Mouse (Mus musculus) liver, postnatal 0 days (tissue): Measurements from ENCODE around the gene Zfp287. TPM values are rescaled to one million over a fixed set of nuclear protein-coding genes. Genes with fewer than 3 reads are reported as not detected.
"Not testable (repeated sequence)": the region's sequence is repeated elsewhere in the genome, so short reads cannot be mapped to it uniquely, and the experiment has no call there.

ENCODE experiments used
- ATAC-seq: fragments of 200-750 bp; cut with Nextera tagmentation; 2 replicates; pipeline ENCODE4 v1.8.0; 2017; ENCODE audit warnings: mild to moderate bottlenecking, moderate library complexity
- DNase-seq: peaks from one replicate; pipeline ENCODE4 v3.0.0-alpha.2; 2016
- H3K27ac ChIP-seq: fragments of 300-500 bp; sonication (generic); 2 replicates; pipeline ENCODE4 v1.5.1; 2014; ENCODE audit warnings: antibody characterized with exemption, moderate library complexity, mild to moderate bottlenecking, low read depth
- H3K27me3 ChIP-seq: fragments of 300-500 bp; sonication (generic); 2 replicates; pipeline ENCODE4 v1.6.1; 2014; ENCODE audit warnings: low read length, control low read depth, mixed read lengths; ENCODE audit not compliant: insufficient read depth
- H3K36me3 ChIP-seq: fragments of 300-500 bp; sonication (generic); replicated peaks from 2 replicates; pipeline ENCODE4 v1.6.1; 2014; ENCODE audit warnings: mild to moderate bottlenecking, control low read depth, low read length, moderate library complexity, mixed read lengths; ENCODE audit not compliant: insufficient read depth
- H3K4me1 ChIP-seq: fragments of 300-500 bp; sonication (generic); 2 replicates; pipeline ENCODE4 v1.6.1; 2014; ENCODE audit warnings: antibody characterized with exemption, mild to moderate bottlenecking, control low read depth; ENCODE audit not compliant: insufficient read depth
- H3K4me2 ChIP-seq: fragments of 300-500 bp; sonication (generic); 2 replicates; pipeline ENCODE4 v1.6.1; 2014; ENCODE audit warnings: low read depth, mild to moderate bottlenecking, low read length, moderate library complexity, mixed read lengths
- H3K4me3 ChIP-seq: fragments of 300-500 bp; sonication (generic); 2 replicates; pipeline ENCODE4 v1.5.1; 2014; ENCODE audit warnings: low read depth, low read length
- H3K9ac ChIP-seq: fragments of 300-500 bp; sonication (generic); replicated peaks from 2 replicates; pipeline ENCODE4 v1.6.1; 2014; ENCODE audit warnings: mild to moderate bottlenecking, moderate library complexity
- H3K9me3 ChIP-seq: fragments of 300-500 bp; sonication (generic); 2 replicates; pipeline ENCODE4 v1.6.1; 2016; ENCODE audit warnings: mild to moderate bottlenecking, control low read depth, low read length, mixed read lengths
- CTCF ChIP-seq: sonication (generic); IDR thresholded peaks from 2 replicates; pipeline ENCODE4 v1.5.1; 2016; ENCODE audit warnings: antibody characterized with exemption, low read depth
- EP300 ChIP-seq: IDR thresholded peaks from 2 replicates; pipeline ENCODE4 v1.6.1; 2016; ENCODE audit warnings: antibody characterized with exemption, low read depth, mild to moderate bottlenecking
- WGBS: fragments of 180-500 bp; shearing (Covaris S2); extraction: QIAGEN DNeasy Blood & Tissue Kit; methylation state at CpG from one replicate; pipeline ENCODE4 v1.1.7; 2014; ENCODE audit not compliant: insufficient replicate concordance; 5-methylcytosine and 5-hydroxymethylcytosine counted together
- polyA plus RNA-seq: library from polyadenylated mRNA; unstranded; fragments of >200 nt; fragmentation: Nextera tagmentation; extraction: Ambion mirVana; gene quantifications from 2 replicates; pipeline ENCODE4 v1.2.1, GENCODE M21; 2015

Gene Zfp287
- polyA plus RNA-seq, 1 experiment from 2014 or later = 0.35 TPM

DNA sequence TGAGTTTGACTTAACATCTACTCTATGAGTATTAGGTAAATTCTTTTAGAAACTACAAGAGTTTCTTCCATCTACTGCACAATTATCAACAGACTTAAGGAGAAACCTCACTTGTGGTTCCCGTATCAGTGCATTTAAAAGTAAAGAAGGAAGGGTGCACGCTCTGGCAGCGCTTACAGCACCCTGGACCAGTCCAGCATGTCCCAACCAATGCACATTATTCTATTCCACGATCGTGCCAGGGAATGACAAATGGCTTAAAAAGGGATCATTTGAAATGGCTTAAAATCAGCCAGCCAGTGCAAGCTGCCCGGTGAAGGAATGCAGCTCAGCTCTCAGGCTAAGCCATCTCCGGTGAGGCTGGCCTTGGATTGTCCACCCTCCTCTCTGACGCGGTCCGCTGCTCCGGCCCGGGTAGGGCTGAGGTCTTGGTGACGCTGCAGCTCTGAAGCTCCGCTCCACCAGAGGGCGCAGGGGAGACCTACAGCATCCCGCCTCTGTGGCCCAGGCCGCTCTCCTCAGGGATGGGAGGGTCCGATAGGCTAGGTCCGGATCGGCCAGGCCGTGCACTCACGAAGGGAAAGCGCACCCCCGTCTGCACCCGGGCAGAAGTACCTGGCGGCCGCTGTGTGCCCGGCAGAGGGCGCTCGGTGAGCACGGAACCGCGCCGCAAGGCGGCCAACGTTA, 24.9 kb upstream of the Zfp287 start:
- H3K4me3 ChIP-seq = no peak overlapping the region

DNA sequence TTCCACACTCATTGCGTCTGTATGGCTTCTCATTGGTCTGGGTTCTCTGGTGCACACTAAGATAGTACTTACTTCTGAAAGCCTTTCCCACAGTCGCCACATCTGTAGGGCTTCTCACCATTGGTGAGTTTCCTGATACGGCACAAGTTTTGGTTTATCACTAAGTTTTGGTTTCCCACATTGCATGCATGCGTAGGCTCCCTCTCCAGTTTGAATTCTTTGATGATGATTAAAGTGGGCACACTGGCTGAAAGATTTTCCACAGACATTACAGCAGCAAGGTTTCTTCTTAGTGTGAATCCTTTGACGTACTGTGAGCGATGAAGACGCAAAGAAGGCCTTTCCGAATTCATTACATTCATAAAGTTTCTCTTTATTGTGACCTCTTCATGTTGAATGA, 21.1 kb upstream of the Zfp287 start, which contains the start of gene Gm10428:
Gene Gm10428 (plus strand): TSS at position 321 of the 400 bp plus-strand sequence.
- Histone ChIP-seq H3K27me3 (peaks cover 7% of the 10 kb centered on the region; the same call in 1 of the 2 replicates), H3K27ac (no peak within 1 kb of the TSS), H3K4me3 (no peak within 1 kb of the TSS), H3K9ac (no peak within 1 kb of the TSS), H3K36me3 (no peaks in the 10 kb centered on the region), H3K4me2 (no peak within 1 kb of the TSS), H3K9me3 (no peaks in the 10 kb centered on the region), H3K4me1 (0 out of 2 replicates have a peak, but pooled peaks cover 4% of the 10 kb centered on the region)
- WGBS = 76% methylated on average over 8 of the region's 8 CpGs
- TF ChIP-seq CTCF (no peak), EP300 (no peak)
- ATAC-seq = no peak
- DNase-seq = no peak

More for the DNA sequence above, 24.9 kb upstream of the Zfp287 start:
- Histone ChIP-seq H3K36me3 (no peaks in the 10 kb centered on the region), H3K27me3 (peaks cover 9% of the 10 kb centered on the region; the same call in 1 of the 2 replicates), H3K9me3 (no peaks in the 10 kb centered on the region), H3K4me1 (0 out of 2 replicates have a peak, but pooled peaks cover 4% of the 10 kb centered on the region), H3K4me2 (peak overlapping the region; percentile 57), H3K27ac (no peak overlapping the region), H3K9ac (no peak overlapping the region)
- DNase-seq = peak; percentile 91
- TF ChIP-seq EP300 (no peak), CTCF (peak; percentile 94)
- ATAC-seq = peak; percentile 100
- WGBS = 8% methylated on average over 36 of the region's 36 CpGs

DNA sequence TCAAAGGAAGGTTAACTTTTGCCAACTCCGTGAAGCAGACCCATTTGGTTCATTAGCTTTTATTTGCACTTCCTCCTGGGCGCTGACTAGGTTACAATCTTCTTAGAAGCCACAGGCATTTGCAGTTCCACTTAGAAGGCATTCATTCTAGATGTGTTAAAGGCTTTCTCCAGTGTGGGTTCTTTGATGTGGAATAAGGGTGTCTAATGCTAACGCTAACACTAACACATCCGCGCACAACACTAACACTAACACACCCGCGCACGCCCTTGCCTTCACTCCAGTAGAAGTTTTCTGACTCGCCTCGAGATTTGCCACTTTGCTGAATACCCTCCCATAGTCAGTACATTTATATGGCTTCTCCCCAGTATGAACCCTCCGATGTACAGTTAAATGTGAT, 20.5 kb upstream of the Zfp287 start:
- Histone ChIP-seq H3K4me2 (no peak overlapping the region), H3K4me3 (no peak overlapping the region), H3K27ac (no peak overlapping the region), H3K9ac (no peak overlapping the region), H3K4me1 (0 out of 2 replicates have a peak, but pooled peaks cover 4% of the 10 kb centered on the region), H3K36me3 (no peaks in the 10 kb centered on the region), H3K27me3 (peaks cover 3% of the 10 kb centered on the region; the same call in 1 of the 2 replicates), H3K9me3 (no peaks in the 10 kb centered on the region)
- 55% methylated on average over 11 of the region's 11 CpGs for WGBS
- no peak for TF ChIP-seq EP300
- TF ChIP-seq CTCF = no peak
- DNase-seq = no peak
- no peak for ATAC-seq

DNA sequence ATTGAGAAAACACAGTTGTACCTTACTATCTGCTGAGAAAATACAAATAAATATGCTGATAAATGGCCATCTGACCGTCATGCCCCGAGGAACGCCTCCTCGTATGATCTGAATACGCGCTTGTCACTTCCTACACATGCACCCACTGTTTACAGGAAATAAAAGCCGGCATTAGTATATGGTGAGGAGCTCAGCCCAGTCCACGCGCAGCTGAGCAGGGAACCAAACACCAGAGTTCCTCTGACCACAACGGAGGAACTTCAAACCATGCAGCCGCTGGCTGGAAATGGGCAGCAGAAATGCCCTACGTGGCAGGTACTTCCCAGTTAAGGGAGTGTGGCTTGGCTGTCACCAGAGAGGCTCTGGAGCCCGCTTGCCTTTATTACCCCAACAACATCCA, 17.7 kb upstream of the Zfp287 start:
- not testable (repeated sequence) for H3K9me3 ChIP-seq, H3K4me1 ChIP-seq, H3K4me2 ChIP-seq, ATAC-seq, H3K4me3 ChIP-seq, H3K36me3 ChIP-seq, H3K27me3 ChIP-seq, H3K9ac ChIP-seq, H3K27ac ChIP-seq, DNase-seq
- WGBS = 45% methylated on average over 13 of the region's 13 CpGs

DNA sequence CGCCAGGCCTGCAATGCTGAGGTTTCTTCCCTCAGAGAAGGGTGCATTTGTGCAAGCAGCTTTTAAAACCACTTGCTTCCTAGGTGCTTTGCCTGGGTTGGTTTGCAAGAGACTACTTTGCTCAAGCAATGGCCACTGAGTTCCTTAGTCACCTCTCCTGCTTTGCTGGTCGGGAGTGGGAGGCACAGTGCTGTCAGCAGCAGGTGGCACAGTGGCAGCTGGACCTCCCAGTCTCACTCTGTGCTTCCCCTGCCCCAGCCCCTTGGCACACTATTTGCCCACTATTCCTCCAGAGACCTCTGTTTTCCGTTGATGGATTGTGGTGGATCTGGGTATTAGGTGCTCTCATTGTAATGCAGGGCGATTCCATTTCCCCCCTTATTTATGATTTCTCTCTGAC, 16.4 kb upstream of the Zfp287 start:
- no peak for ATAC-seq
- 0 out of 2 replicates have a peak, but pooled peaks cover 8% of the 10 kb centered on the region for H3K27me3 ChIP-seq

DNA sequence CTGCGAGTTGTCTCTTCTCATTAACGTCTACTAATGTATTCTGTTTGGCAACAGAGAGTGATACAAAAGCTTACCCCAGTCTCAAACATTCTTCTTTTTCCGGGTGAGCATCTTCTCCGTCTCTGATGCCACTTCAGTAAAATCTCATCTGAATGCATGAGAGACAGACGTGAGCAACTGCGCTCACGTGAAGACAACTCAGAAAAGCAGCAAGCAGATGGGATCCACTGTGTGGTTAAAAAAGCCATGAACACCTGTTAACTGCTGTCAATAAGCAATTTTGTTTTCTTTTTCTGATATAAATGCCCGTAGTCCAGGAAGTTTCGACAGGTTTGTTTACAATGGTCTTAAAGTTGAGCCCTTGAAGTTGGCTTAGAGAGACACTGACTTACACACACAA, 15.5 kb upstream of the Zfp287 start:
- WGBS = 71% methylated on average over 9 of the region's 9 CpGs
- H3K9me3 ChIP-seq = no peaks in the 10 kb centered on the region
- H3K27ac ChIP-seq = no peak overlapping the region
- 0 out of 2 replicates have a peak, but pooled peaks cover 8% of the 10 kb centered on the region for H3K27me3 ChIP-seq
- H3K4me3 ChIP-seq = no peak overlapping the region
- no peak for TF ChIP-seq CTCF
- TF ChIP-seq EP300 = no peak
- no peak for ATAC-seq
- H3K36me3 ChIP-seq = no peaks in the 10 kb centered on the region
- no peak overlapping the region for H3K4me2 ChIP-seq
- no peak overlapping the region for H3K9ac ChIP-seq
- no peaks in the 10 kb centered on the region for H3K4me1 ChIP-seq
- DNase-seq = no peak

More for the DNA sequence above, 16.4 kb upstream of the Zfp287 start:
- no peak for TF ChIP-seq EP300
- no peak for TF ChIP-seq CTCF
- Histone ChIP-seq H3K4me2 (no peak overlapping the region), H3K4me3 (no peak overlapping the region), H3K9ac (no peak overlapping the region), H3K9me3 (no peaks in the 10 kb centered on the region), H3K36me3 (no peaks in the 10 kb centered on the region), H3K27ac (no peak overlapping the region), H3K4me1 (no peaks in the 10 kb centered on the region)
- no peak for DNase-seq
- WGBS = 70% methylated on average over 4 of the region's 4 CpGs
